Mouse (Mus musculus) central nervous system, embryonic 18 days (tissue): ENCODE measurements around the gene Zfp455. TPM values are rescaled to one million over a fixed set of nuclear protein-coding genes. Genes with fewer than 3 reads are reported as not detected.

Experiments
- polyA plus RNA-seq: library from polyadenylated mRNA; depleted of rRNA; stranded (reverse); fragments of >200 nt; gene quantifications from 2 replicates; pipeline ENCODE4 v1.2.3, GENCODE M21; 2012; rRNA removed

Zfp455 gene
- polyA plus RNA-seq, result 2.0 TPM in 2 replicates

GRCm38 (mm10) chr13:67194340-67194894, at the start of gene Zfp455:
Zfp455 (plus strand) TSS chr13:67194506.

DNA sequence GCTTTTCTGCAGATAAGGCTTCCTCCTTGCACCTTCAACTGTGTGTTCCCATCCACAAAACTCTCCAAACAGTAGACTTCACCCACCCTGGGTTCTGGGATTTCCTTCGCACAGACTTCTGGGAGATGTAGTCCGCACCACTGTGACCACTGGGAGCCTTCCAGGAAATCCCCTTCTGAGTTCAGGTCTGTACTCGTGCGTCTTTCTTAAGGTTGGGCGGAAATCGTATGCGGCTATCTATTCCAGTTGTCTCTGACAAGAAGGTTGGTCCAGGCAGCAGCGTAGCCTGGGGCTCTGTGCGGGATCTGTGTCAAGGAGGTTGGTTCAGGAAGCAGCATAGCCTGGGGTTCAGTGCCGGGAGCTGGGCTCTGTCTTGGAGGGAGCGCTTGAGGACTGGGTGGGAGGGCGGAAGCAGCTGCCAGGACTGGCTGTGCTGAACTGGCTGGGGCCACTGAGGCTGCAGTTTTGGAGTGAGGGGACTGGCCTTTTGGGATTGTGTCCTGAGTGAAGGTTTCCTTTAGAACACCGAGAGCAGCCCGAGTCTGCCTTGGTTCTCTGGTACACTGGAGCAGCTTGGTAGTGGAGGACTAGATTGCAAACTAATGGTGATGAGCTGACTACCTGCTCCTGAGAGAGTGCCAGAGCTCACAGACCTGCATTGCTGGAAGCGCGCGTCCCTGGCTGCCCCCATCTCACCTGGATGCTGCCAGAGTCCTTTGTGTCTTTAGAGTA, 21.1 kb upstream of the Zfp455 start, which contains the start of gene Rsl1:
Gene Rsl1 (plus strand): TSS at position 192 of the 732 bp plus-strand sequence.

Other genes starting within 250 kb of the Zfp455 start
- 3.9 and 4.0 TPM in 2 replicates for gene Zfp712, start 133.3 kb upstream of the Zfp455 start, polyA plus RNA-seq
- 6.9 and 7.1 TPM in 2 replicates for gene Zfp708, start 96.5 kb upstream of the Zfp455 start, polyA plus RNA-seq
- gene Gm28557, start 85.9 kb upstream of the Zfp455 start, polyA plus RNA-seq, result 1.4 and 1.7 TPM in 2 replicates
- 0.04 and 0.11 TPM in 2 replicates for gene Rslcan18, start 78.2 kb upstream of the Zfp455 start, polyA plus RNA-seq
- gene Zfp759, start 72.8 kb upstream of the Zfp455 start, polyA plus RNA-seq, result 3.8 and 4.1 TPM in 2 replicates
- gene Rsl1, start 21.3 kb upstream of the Zfp455 start, polyA plus RNA-seq, result 4.7 and 5.2 TPM in 2 replicates
- gene Zfp458, start 84.0 kb downstream of the Zfp455 start, polyA plus RNA-seq, result 3.8 and 4.3 TPM in 2 replicates
- 1.9 and 2.0 TPM in 2 replicates for gene Zfp457, start 112.0 kb downstream of the Zfp455 start, polyA plus RNA-seq
- 2.2 and 2.3 TPM in 2 replicates for gene Zfp595, start 138.1 kb downstream of the Zfp455 start, polyA plus RNA-seq
- gene Gm28044, start 166.0 kb downstream of the Zfp455 start, polyA plus RNA-seq, result not detected in 2 replicates
- gene Zfp953, start 166.1 kb downstream of the Zfp455 start, polyA plus RNA-seq, result 0.51 and 0.56 TPM in 2 replicates
- 0.11 TPM in 1 of 2 replicates, not detected in the other for gene Gm28041, start 181.2 kb downstream of the Zfp455 start, polyA plus RNA-seq
- 0.36 and 0.48 TPM in 2 replicates for gene Zfp456, start 181.3 kb downstream of the Zfp455 start, polyA plus RNA-seq
- gene Zfp429, start 205.3 kb downstream of the Zfp455 start, polyA plus RNA-seq, result 4.5 and 4.6 TPM in 2 replicates
- 1.7 and 2.2 TPM in 2 replicates for gene Zfp459, start 226.9 kb downstream of the Zfp455 start, polyA plus RNA-seq